Mouse (Mus musculus) adrenal gland, postnatal 36 days (tissue): ENCODE measurements around the gene Paqr5. TPM values are rescaled to one million over a fixed set of nuclear protein-coding genes. Genes with fewer than 3 reads are reported as not detected.

Source experiments
- DNase-seq, 2 experiments: peaks; one replicate each; pipeline ENCODE4 v3.0.0; 2021; ENCODE audit warnings: mixed read lengths in 1 of 2
- total RNA-seq, 2 experiments: library from RNA; stranded (reverse); gene quantifications; 2 replicates each; pipeline ENCODE4 v1.2.3; 2021

Gene Paqr5
- total RNA-seq, 2 experiments from 2014 or later: 0.99 to 10.8 TPM

DNA sequence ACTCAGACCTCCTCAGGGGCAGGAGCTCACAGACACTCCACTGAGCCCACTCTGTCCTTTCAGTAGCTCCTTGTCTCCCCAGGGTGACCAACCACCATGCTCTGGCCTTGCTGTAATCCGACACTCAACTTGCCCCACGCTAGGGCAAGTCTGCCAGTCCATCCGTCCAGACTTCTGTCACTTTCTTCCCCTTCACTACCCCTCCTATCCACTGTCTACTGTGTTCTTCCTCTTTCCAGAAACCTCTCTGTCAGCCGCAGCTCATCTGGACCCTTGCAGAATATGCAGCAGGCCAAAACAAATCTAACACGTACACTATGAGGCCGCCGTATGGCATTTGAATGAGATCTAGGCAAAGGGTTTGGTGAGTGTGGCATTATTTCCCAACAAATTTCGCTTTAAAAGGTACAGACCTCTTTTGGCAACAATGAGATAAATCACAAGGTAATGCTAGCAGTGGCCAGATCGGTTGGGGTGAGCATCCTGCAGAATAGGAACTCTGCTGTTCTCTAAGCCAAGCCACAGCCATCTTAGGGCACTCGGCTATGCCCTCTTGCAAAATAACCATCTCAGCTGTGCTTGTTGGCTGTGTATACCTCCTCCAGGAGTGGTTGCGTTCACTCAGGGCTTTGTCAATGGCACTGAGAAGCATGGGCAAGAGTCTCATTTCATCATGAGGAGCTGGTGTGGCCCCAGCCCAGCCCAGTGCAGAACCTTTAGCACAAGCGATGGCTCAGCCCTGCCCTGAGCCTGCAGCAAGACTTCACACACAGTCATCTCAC, 13.1 kb downstream of the Paqr5 start:
- DNase-seq: no peak

DNA sequence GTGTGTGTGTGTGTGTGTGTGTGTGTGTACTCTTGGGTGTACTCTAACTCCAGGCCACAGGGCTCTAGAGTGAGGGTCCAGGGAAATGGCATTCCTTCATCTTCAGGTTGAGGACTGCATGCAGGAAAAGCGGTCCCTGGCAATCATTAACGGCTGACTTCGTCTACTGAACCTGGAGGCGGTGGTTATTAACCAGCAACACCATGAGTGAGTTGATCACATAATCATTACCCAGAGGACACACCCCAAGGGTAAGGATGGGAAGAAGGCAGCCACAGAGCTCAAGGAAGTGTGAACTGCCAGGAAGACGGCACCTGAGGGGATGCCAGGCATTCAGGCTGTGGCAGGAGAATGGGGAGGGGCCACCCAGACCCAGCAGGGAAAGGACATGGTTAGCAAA, 18.3 kb downstream of the Paqr5 start:
- DNase-seq: no peak

DNA sequence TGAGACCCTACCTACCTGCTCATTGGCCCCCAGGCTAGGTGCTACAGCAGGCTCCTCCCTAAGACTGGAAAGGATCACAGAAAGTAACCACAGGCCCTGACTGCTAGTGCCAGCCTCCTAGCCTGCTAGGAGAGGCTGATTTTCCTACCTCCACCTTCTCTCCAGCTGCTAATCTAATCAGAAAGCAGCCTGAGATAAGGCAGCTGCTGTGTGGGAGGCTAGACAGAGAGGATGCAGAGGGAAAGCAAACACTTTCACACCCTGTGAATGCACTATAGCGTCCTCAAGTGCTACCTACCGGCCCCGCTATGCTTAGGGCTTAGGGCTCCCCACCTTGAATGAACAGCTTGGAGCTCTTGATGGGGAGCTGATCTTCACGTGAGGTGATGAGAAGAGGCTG, 19.6 kb downstream of the Paqr5 start:
- no peak for DNase-seq

DNA sequence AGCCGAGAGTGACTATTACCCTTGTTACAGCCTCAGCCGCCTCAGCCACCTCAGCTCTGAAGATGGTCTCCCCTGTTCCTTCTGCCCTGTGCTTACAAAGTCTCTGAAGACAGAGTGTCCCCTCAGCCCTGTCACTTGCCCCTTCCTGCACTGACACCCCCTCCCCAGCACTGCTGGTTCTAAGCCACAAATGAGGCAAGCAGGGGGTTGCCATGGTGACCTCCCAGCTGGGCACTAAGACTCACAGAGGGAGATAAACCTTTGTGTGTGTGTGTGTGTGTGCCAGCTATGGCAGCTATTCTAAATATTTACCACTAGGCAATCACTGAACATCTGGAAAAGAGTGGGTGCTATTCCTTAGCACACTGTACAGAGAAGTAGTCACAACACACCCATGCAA, 23.0 kb downstream of the Paqr5 start:
- DNase-seq: no peak

DNA sequence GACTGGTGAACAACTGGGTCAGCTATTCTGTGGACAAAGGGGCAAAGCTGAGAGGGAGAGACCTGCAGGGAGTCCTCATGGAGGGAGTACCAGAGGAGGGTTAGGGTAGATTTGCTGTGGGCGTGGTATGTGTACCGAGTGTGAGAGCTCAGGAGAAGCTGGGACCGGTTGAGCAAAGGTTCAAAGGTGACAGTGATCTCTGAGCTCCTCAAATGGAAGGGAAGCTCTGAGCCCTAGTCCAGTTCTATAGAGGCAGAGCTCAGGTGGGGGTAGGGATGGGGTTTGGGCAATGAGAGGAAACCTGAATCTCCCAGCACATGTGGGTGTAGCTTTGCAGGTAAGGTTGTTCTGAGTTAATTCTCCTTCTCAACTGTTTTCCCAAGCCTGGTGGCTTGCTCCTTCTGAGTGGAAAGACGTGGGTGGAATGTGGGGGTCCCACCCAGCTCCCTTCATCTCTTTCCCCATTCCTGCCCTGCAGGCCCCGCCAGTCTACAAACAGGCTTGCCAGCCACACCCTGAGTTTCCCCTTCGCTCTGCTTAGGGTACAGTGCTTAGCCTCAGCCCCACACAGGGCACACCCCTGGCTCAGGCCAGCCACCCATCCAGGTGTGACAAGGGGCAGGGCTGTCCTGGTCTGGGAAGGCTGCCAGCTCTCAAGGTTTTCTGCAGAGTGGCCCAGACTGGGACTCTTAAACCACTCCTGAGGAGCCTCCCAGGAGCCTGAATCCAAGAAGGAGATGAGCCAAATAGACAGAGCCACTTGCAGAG, 26.8 kb downstream of the Paqr5 start:
- DNase-seq: no peak

DNA sequence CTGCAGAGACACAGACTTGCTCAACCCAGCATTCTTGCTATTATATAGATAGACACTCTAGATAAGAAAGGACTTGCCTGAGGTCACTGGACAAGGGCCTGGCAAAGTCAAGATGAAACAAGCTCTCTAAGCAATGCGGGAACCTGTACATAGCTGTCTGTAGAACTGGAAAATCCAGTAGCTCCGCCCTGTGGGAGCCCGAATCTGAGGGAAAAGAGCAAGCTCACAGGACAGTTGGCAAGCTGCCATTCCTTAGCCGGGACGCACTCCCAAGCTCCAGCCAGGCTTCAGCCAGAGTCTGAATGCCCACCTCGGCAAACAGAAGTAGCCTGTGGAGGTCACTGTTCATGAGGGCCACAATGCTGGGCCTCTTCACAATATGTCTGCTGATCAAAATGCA, 28.8 kb downstream of the Paqr5 start:
- DNase-seq: peak; percentile 58 to 76

DNA sequence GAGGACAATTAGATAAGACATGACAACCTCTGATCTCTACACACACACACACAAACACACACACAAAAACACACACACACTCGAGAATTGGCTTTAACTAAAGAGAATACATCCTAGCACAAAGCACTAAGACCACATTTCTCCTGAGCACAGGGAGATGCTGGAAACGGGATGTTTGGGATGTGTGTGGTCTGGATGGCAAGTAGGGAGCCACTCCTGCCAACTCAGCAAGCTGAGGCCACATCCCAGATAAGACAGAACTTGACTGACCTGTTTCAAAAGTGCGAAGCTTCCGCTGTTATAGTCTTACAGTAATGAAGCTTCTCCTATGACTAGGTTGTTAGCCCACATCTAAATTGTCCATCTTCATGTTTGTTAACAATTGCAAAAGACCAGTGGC, 35.5 kb downstream of the Paqr5 start:
- DNase-seq: no peak

DNA sequence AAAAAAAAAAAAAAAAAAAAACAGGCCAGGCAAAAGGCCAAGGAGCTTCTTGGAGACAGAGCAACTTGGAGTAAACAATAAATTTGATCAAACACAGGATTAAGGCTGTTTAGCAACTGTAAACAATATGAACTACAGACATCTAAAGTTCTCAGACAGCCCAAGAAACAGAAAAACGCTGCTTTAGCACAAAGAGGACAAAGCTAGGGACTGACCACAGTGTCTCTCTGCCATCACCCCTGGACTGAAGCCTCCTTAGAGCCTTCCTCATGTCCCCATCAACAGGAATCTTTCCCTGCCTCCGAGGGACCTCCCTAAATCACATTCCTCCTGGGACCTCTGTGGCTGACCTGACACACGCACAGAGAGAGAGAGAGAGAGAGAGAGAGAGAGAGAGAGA, 35.9 kb downstream of the Paqr5 start:
- no peak for DNase-seq

DNA sequence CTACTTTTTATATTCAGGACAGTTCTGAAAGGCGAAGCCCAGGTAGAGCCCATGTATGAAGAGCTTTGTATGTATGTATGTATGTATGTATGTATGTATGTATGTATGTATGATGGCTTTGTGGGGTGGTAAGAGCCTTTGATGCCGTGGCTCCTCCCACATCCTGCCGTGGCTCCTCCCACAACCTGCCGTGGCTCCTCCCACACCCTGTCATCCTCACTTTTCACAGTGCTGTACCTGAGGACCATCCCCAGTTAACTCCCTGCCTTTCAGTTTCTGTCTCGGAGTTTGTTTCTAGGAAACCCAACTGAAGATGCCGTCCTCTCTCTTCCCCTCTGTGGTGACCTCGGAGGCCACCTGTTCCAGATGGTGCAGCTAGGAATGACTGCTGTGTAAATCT, 40.6 kb downstream of the Paqr5 start:
- DNase-seq: no peak

DNA sequence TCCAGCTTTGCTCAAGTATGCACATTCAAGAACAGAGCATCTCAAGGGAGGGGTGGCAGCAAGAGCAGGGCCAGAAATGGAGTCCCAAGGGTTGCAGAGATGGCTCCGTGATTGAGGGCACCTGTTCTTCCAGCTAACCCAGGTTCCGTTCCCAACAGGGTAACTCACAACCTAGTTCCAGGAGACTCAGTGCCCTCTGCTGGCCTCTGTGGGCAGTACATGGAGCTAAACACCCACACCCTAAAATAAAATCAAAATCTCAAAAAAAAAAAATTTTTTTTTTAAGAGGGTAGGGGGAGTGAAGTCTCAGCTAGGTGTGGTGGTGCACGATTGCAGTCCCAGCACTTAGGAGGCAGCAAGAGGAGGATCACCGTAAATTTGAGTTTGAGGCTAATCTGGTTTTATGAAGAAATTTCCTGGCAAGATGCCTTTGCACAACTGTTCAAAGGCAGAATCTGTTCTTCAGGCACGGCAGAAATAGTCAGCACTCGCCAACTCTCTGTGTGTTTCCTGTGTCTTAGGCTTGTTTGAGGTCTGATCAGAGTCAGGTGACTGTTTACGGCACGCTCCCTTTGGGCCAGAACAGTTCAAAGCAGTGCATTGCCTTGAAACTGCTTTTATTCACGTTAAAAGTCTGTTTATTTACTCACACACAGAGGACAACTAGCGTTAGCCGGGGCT, 41.3 kb downstream of the Paqr5 start:
- DNase-seq: peak; percentile 61 to 80

DNA sequence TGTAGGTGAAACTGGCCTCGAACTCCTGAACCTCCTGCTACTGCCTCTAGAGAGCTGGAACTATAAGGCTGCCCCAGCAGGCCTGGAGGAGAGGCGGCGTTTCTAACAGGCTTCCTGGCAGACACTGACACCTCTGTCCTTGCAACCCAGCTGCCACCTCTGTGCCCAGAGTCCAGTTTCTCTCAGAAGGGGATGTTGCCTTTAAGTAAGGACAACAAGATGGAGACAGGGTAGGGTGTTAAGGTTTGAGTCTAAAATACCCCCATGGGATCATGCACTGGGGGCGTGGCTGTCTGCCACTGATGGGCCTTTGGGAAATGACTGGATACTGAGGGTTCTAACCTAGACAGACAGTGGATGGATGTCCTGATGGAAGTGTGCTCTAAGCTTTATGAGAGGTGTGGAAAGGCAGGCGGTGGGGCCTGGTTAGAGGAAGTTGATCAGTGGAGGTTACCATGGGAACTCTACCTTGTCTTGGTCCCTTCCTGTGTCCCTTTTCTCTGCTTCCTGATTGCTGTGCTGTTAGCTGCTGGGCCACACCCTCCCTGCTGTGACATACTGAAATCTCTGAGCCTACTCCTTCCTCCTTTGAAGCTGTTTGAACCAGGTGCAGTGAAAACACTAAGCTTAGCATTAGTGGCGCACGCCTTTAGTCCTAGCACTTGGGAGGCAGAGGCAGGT, 43.6 kb downstream of the Paqr5 start:
- DNase-seq: no peak

DNA sequence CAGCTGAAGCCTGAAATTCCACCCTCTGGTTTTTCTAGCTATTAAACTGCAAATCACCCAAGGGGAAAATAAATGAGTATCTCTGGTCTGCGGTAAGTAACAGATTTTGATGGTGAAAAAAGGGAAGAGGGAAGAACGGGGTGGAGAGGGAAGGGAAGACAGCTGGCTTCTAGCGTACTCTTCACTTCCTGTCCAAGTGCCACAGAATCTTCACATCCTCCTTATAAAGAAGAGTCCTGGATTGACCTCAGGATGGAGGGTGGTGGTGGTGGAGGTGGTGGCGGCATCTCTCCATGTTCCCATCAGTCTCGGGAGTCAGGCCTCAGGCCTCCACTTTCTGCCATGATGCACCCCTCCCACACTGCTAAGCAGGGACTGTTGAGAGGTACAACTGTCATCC, 44.8 kb downstream of the Paqr5 start:
- no peak for DNase-seq

DNA sequence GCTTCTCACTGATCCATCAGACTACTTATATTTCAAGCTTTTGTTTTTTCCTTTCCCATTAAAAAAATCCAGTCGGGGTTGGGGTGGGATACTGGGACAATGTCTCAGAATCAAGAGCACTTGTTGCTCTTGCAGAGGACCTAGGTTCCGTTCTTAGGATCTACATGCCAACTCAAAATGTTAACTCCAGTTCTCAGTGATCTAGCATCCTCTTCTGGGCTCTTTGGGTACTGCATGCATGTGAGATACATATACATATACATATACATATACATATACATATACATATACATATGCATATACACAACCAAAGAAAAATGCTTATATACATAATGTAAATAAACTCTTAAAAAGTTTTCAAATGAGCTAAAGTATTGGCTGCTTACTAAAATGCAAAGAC, 46.7 kb downstream of the Paqr5 start:
- DNase-seq: no peak

DNA sequence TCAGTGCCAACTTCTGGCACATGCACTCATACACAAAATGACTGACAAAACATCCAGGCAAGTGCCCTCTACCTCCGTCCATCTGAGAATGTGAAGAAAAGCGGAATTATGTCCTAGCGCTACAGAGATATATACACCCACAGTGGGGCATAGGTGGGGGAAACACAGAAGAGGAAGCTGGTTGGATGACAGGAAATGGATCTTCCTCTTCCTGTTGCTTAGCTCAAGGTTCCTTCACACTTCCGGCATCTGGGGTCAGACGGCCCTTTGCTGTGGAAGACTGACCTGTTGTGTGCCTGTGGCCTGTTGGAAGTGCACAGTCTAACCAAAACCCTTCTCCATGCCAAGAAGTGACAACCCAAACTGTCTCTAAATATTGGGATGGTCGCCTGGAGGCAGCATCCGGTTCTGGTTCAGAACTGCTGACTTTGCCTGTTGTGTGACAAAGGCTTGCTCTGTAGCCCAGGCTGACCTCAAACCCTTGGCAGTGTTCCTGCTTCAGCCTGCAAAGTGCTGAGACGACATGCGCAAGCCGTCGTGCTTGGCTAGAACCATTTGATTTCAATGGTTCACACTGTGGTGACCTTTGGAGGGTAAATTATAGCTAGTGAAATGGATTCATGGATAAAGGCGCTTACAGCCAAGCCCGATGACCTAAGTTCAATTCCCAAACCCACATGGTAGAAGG, 49.3 kb downstream of the Paqr5 start:
- no peak for DNase-seq

DNA sequence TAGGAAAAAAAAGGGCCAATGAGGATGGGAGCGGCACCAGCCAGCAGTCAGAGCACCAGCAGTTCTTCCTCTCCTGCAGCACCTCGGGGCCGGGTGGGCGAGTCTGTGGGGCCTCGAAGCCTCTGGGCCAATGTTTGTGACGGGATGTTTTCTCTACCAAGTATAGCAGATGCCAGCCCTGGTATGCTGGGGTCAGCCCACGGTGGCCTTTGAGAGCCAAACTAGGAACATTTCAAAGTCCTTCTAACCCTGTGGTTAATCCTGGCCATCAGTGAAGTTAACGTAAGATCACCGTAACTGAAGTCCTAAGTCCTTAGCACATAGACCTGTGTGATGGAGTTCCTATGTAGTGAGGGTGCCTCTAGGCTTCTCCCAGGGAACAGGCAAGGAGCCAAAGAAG, 54.6 kb downstream of the Paqr5 start:
- DNase-seq: no peak

DNA sequence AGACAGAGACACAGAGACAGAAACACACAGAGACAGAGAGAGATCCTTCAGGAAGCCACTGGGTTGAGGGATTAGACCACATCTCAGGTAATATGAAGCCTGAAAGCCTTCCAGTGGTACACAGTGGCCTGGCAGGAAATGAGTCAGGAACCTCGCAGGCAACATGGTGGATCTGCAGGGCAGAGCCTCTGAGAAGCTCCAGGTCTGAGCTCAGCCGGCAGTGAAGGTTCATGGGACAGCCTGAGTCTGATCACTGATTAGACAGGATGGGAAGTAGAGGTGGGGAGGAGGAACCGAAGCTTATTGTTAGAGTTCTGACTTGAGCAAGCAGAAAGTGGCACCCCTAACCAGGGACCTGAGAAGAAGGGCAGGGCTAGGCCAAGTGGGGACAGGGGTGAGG, 55.6 kb downstream of the Paqr5 start:
- DNase-seq: no peak

DNA sequence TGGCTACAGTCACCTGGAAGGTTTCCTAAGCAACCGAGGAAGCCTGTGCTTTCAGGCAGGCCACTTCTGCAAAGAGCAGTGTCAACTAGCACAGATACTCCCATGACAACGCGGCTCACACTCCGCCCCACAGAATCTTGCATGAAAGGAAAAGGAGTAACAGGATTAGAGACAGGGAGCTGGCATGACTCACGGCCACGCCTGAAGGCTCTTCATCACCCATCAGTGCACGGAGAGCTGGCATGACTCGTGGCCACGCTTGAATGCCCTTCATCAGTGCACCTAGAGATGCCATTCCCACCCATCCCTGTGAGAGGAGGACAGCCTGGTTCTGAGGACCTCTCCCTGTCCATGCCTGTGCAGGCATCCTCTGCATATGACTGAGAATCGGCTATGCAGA, 59.3 kb downstream of the Paqr5 start:
- peak; percentile 57 to 61 for DNase-seq

DNA sequence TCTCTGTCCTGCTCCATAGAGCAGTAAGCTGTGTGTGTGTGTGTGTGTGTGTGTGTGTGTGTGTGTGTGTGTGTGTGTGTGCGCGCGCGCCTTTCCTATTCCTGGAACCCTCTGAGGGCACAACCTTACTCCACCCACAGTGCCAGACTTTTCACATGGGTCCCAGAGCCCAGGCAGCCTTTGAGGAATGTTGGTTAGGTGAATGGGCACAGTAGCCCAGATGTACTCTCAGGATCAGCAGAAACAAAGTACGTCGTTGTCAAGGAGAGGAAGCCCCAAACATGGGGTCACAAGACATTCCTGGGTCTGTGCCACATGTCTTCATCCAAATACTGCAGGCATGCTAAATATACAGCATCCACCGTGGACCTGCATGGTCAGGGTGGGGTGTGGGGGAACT, 60.7 kb downstream of the Paqr5 start:
- DNase-seq: no peak

DNA sequence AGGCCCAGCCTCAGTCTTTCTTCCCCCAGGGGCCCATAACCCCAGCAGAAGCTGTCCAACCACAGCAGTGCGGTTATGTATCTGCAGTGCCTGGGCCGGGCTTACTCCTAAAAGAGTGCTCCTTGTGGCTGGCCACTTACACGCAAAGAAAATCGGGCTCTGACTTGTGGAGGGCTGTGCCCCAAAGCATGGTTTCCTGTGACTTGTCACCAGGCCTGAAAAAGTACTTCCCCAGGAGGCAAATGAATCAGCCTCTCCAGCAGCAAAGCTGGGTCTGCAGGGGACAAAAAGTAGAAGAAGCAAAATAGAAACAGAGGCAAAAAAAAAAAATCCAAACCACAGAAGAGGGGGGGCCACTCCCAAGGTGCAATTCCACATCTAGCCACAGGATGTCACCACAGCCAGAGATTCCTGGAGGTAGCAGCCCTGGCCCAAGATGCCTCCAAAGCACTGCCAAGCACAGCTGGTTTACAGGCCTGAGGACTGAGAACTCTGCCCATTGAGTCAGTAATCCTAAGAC, 61.2 kb downstream of the Paqr5 start:
- DNase-seq: peak; percentile 80 to 83

DNA sequence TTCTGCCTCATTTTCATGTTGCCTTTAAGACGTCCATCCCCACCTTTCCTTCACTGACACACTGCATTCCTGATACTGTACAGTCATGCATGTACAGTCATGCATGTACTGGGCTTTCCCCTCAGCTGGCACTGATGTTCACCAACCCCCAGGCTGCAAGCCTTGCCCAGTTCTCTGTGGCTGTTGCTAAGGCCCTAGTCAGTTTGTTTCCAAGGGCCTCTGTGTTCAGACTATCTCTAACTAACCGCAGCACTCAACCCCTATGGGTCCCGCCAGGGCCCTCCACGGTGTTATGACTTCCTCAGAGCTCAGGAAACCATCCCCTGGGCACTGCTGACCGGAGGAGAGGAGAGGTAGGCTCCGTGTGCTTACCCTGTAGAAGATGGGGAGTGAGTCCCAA, 63.3 kb downstream of the Paqr5 start:
- no peak for DNase-seq

DNA sequence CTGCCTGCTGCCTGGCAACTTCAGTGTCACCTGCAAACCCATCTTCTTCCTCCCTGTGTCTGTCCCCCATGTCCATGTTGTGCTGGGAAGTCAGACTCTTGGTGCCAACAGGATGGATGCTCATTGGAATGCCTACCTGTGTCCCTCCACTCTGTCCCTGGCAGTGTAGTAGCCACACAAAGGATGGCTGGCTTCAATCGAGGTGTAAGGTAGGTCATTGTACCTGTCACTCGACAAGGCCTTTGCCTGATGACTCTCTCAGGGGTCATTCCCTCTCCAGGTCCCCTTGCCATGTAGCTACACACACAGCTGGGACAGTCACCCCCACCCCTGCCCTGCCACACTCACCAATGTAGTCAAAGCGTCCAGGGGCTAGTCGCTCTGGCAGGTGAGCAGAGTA, 65.5 kb downstream of the Paqr5 start:
- no peak for DNase-seq

DNA sequence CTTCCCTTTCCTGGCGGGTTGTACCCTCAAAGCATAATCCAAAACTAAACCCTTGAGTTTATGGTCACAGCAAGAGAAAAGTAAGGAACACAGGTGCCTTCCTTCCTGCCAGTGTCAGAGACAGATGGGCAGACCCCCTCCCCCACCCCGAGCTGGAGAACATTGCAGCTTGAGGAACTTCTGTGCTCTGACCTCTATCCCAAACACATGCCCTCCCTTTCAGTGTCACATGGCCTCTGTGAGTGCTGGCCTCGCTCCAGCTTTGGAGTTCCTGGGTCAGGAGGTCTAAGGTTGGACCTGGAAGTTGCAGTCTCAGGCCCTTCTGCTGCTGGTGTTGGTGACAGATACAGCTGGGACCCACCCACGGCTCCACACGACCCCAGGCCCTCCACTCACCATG, 65.9 kb downstream of the Paqr5 start:
- DNase-seq: peak; percentile 43 to 71
